ENCODE assay signal across 17 mouse cellular contexts in the genomic region with DNA sequence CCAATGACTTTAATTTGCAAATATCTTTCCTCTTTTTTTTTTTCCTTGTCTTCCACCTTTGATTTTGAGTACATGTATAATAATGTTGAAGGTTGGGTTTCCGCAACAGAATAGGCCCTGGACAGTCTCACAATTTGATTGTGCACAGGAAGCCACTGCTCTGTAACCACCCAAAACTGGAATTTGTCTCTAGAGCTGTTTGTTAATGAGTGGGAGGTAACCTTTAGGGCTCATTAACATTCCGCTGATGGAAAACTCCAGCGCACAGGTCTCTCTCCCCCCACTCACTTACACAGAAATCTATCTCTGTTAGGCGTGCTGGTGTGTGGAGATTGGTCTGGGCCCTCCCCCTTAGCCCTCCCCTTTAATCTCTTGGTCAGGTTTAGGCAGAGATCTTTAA.
DNase-seq lines count a peak whose midpoint lies in the region; ATAC-seq and TF ChIP-seq lines count a peak whose summit lies in the region.
"Had no signal": no experiment of that assay in that cellular context is flagged by ENCODE, and none has a peak within 500 bp of the region (broad histone marks: within the 10 kb centered on the region; RNA-seq: fewer than 3 reads in every experiment).

No protein-coding gene starts in this region.

- peaks cover 3% of the 10 kb centered on the region; the same call in 1 of the 2 replicates for H3K27me3 ChIP-seq in kidney, embryonic 16.5 days (ENCODE audit: insufficient read depth, low read length)
- no peaks in the 10 kb centered on the region for H3K27me3 ChIP-seq in hindbrain, embryonic 15.5 days
- no peaks in the 10 kb centered on the region for H3K27me3 ChIP-seq in midbrain, postnatal 0 days (ENCODE audit: insufficient read depth, low read length)
- H3K27me3 ChIP-seq in intestine, embryonic 15.5 days (replicated peaks) = no peaks in the 10 kb centered on the region
- H3K27me3 ChIP-seq: liver, embryonic 13.5 days had no signal

- DNase-seq in kidney, adult 8-10 months = no peak
- peak; percentile 40 for DNase-seq in brain, embryonic 14.5 days (ENCODE audit: low read depth)
- DNase-seq in midbrain, postnatal 0 days (ENCODE audit: low spot score) = no peak
- no peak for DNase-seq in embryo, embryonic 10 days (ENCODE audit: low spot score)
- DNase-seq in layer of hippocampus, postnatal 25 days (ENCODE audit: extremely low spot score in 1 of 2, low spot score in 1 of 2) = no peak
- DNase-seq: adrenal gland, adult 8-10 months; B cell, adult 2 months; heart, adult 18-20 months; kidney, postnatal 14 days; liver, embryonic 13.5 days; lung, postnatal 36 days; right cerebral cortex, postnatal 14 days; thymus, postnatal 4 days had no signal

- no peak overlapping the region for H3K4me3 ChIP-seq in kidney, embryonic 16.5 days (ENCODE audit: low read length)
- no peak overlapping the region for H3K4me3 ChIP-seq in hindbrain, embryonic 15.5 days
- H3K4me3 ChIP-seq in midbrain, postnatal 0 days (ENCODE audit: low read depth, low read length) = no peak overlapping the region
- no peak overlapping the region for H3K4me3 ChIP-seq in intestine, embryonic 15.5 days (replicated peaks)
- H3K4me3 ChIP-seq: liver, embryonic 13.5 days had no signal

- TF ChIP-seq POLR2A in brain, embryonic 14.5 days (IDR thresholded peaks at IDR 0.05; ENCODE audit: borderline replicate concordance, extremely low read depth, insufficient read depth, insufficient read length, poor library complexity, severe bottlenecking) = no peak

- H3K36me3 ChIP-seq in kidney, embryonic 16.5 days (ENCODE audit: insufficient read depth, low read length) = no peaks in the 10 kb centered on the region
- H3K36me3 ChIP-seq in hindbrain, embryonic 15.5 days = no peaks in the 10 kb centered on the region
- no peaks in the 10 kb centered on the region for H3K36me3 ChIP-seq in midbrain, postnatal 0 days (ENCODE audit: insufficient read depth, low read length)
- no peaks in the 10 kb centered on the region for H3K36me3 ChIP-seq in intestine, embryonic 15.5 days
- H3K36me3 ChIP-seq: liver, embryonic 13.5 days had no signal

- ATAC-seq in kidney, embryonic 16.5 days (ENCODE audit: low FRiP score, low TSS enrichment) = 0 out of 2 replicates have a peak, but pooled peaks have one; percentile 46
- ATAC-seq in hindbrain, embryonic 15.5 days (ENCODE audit: low FRiP score, low read depth) = peak; percentile 27; the same call in 1 of the 2 replicates
- no peak for ATAC-seq in midbrain, postnatal 0 days (ENCODE audit: low FRiP score)
- ATAC-seq in intestine, embryonic 15.5 days = no peak
- ATAC-seq: inflammation-experienced regulatory T-cells, adult 6 months had no signal

- no peaks in the 10 kb centered on the region for H3K9me3 ChIP-seq in kidney, embryonic 16.5 days (ENCODE audit: low read length)
- no peaks in the 10 kb centered on the region for H3K9me3 ChIP-seq in hindbrain, embryonic 15.5 days
- no peaks in the 10 kb centered on the region for H3K9me3 ChIP-seq in midbrain, postnatal 0 days (ENCODE audit: low read length)
- no peaks in the 10 kb centered on the region for H3K9me3 ChIP-seq in intestine, embryonic 15.5 days
- H3K9me3 ChIP-seq: liver, embryonic 13.5 days had no signal

- no peak overlapping the region for H3K27ac ChIP-seq in kidney, embryonic 16.5 days (ENCODE audit: low read length)
- peak overlapping the region; percentile 82 for H3K27ac ChIP-seq in hindbrain, embryonic 15.5 days (replicated peaks)
- peak overlapping the region; percentile 76 for H3K27ac ChIP-seq in midbrain, postnatal 0 days (ENCODE audit: low read depth, low read length)
- no peak overlapping the region for H3K27ac ChIP-seq in intestine, embryonic 15.5 days
- H3K27ac ChIP-seq: liver, embryonic 13.5 days had no signal

- WGBS in kidney, embryonic 16.5 days = 33% methylated on average over 4 of the region's 4 CpGs
- WGBS in hindbrain, embryonic 15.5 days = 50% methylated on average over 4 of the region's 4 CpGs
- 66% methylated on average over 4 of the region's 4 CpGs for WGBS in midbrain, postnatal 0 days
- WGBS in intestine, embryonic 15.5 days = 78% methylated on average over 4 of the region's 4 CpGs

- H3K4me1 ChIP-seq in kidney, embryonic 16.5 days (ENCODE audit: insufficient read depth, low read length) = peaks cover 10% of the 10 kb centered on the region; the same call in 1 of the 2 replicates
- peaks cover 41% of the 10 kb centered on the region for H3K4me1 ChIP-seq in hindbrain, embryonic 15.5 days (replicated peaks)
- 0 out of 2 replicates have a peak, but pooled peaks cover 6% of the 10 kb centered on the region for H3K4me1 ChIP-seq in midbrain, postnatal 0 days (ENCODE audit: insufficient read depth, low read length)
- no peaks in the 10 kb centered on the region for H3K4me1 ChIP-seq in intestine, embryonic 15.5 days (replicated peaks)
- H3K4me1 ChIP-seq: liver, embryonic 13.5 days had no signal

- no peak for TF ChIP-seq CTCF in brain, embryonic 14.5 days (IDR thresholded peaks at IDR 0.05; ENCODE audit: borderline replicate concordance, extremely low read depth, insufficient read depth, insufficient read length)
- TF ChIP-seq CTCF in midbrain, postnatal 0 days (IDR thresholded peaks at IDR 0.05) = no peak

- H3K9ac ChIP-seq in kidney, embryonic 16.5 days (replicated peaks; ENCODE audit: low read length) = no peak overlapping the region
- no peak overlapping the region for H3K9ac ChIP-seq in hindbrain, embryonic 15.5 days
- no peak overlapping the region for H3K9ac ChIP-seq in midbrain, postnatal 0 days (replicated peaks; ENCODE audit: low read length, poor library complexity, severe bottlenecking)
- H3K9ac ChIP-seq in intestine, embryonic 15.5 days = no peak overlapping the region
- H3K9ac ChIP-seq: liver, embryonic 13.5 days had no signal

- H3K4me2 ChIP-seq in kidney, embryonic 16.5 days (replicated peaks; ENCODE audit: low read depth, low read length) = peak overlapping the region; percentile 24; the same call in 1 of the 2 replicates
- no peak overlapping the region for H3K4me2 ChIP-seq in hindbrain, embryonic 15.5 days
- H3K4me2 ChIP-seq in midbrain, postnatal 0 days (ENCODE audit: low read depth, low read length, poor library complexity, severe bottlenecking) = no peak overlapping the region
- H3K4me2 ChIP-seq in intestine, embryonic 15.5 days (replicated peaks) = no peak overlapping the region
- H3K4me2 ChIP-seq: liver, embryonic 13.5 days had no signal

Comparison
In these comparisons a context has a peak if more than half of its experiments do, and no peak if none do; other contexts are left out.
1. ATAC-seq: peak in kidney, embryonic 16.5 days (single experiment) and hindbrain, embryonic 15.5 days (single experiment); none in midbrain, postnatal 0 days (single experiment) and intestine, embryonic 15.5 days (single experiment).
2. H3K27ac ChIP-seq: peak in hindbrain, embryonic 15.5 days (single experiment) and midbrain, postnatal 0 days (single experiment); none in kidney, embryonic 16.5 days (single experiment) and intestine, embryonic 15.5 days (single experiment).